ENCODE assay signal across 16 mouse cellular contexts in the genomic region with DNA sequence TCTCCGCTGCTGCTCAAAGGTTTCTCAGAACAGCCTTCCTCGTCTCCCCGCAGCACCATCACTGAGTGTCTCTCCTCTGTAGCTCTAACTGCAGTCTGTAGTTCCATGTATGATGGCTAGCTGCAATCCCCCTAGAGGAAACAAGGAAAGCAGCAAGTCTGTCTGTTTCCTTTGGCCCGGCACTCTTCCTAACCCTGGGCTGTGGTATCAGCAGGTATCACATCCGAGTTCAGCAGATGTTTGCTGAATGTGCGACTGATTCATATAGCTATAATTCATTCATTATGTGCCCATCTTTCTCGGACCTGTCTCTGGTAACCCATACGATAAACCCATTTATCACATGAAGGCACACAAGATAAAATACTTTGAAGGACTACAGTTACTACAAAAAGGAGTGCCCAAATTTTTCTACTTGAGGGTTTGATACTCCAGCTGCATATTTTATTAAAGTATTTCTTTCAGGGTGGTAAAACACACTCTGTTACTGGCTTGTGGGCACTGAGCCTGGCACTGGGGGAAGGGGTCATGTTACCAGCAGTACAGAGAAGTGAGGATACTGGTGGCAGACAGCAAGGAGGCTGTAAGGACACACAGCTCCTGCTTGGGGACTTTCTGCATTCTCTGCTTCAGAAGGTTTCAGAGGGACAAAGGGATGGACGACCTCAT. TPM values are rescaled to one million over a fixed set of nuclear protein-coding genes. Genes with fewer than 3 reads are reported as not detected.
A peak's percentile ranks its signal among the peaks of the same experiment; 100 is the strongest.
DNase-seq lines count a peak whose midpoint lies in the region; ATAC-seq and TF ChIP-seq lines count a peak whose summit lies in the region.
"Had no signal": no experiment of that assay in that cellular context is flagged by ENCODE, and none has a peak within 500 bp of the region (broad histone marks: within the 10 kb centered on the region; RNA-seq: fewer than 3 reads in every experiment).

No protein-coding gene starts in this region.

- no peak for TF ChIP-seq POLR2A in heart, adult 2 months (IDR thresholded peaks at IDR 0.05; ENCODE audit: insufficient read depth, low read depth, low read length)
- TF ChIP-seq POLR2A in cerebellum, adult 2 months (IDR thresholded peaks at IDR 0.05; ENCODE audit: borderline replicate concordance, insufficient read depth, low read length): no peak

- TF ChIP-seq CTCF in heart, adult 2 months (IDR thresholded peaks at IDR 0.05): peak; percentile 8; the same call in 1 of the 2 replicates
- peak; percentile 39 for TF ChIP-seq CTCF in lung, postnatal 0 days (IDR thresholded peaks at IDR 0.05)
- TF ChIP-seq CTCF in cerebellum, adult 2 months (IDR thresholded peaks at IDR 0.05; ENCODE audit: borderline replicate concordance, insufficient read depth, low read depth, low read length): no peak

- TF ChIP-seq EP300 in heart, adult 2 months (IDR thresholded peaks at IDR 0.05; ENCODE audit: insufficient read depth, low read depth, low read length): no peak
- no peak for TF ChIP-seq EP300 in lung, postnatal 0 days (IDR thresholded peaks at IDR 0.05)

- H3K27ac ChIP-seq in heart, adult 2 months: no peak overlapping the region
- no peak overlapping the region for H3K27ac ChIP-seq in lung, postnatal 0 days (ENCODE audit: low read length)
- no peak overlapping the region for H3K27ac ChIP-seq in cerebellum, adult 2 months (ENCODE audit: insufficient read depth, low read length)
- H3K27ac ChIP-seq: embryonic facial prominence, embryonic 10.5 days; hindbrain, embryonic 10.5 days; limb, embryonic 12.5 days had no signal

- no peak for DNase-seq in heart, adult 2 months
- no peak for DNase-seq in heart, postnatal 36 days
- no peak for DNase-seq in lung, postnatal 0 days (ENCODE audit: low spot score)
- no peak for DNase-seq in lung, adult 18-20 months
- DNase-seq in mesoderm, embryonic 11.5 days (ENCODE audit: low read depth, low spot score): peak; percentile 17
- no peak for DNase-seq in cerebellum, adult 2 months
- no peak for DNase-seq in cerebellum, adult 18-20 months
- DNase-seq: adrenal gland, postnatal 14 days; cerebellum, adult 11-12 months; gastrocnemius, postnatal 14 days; kidney, adult 2 months had no signal

- no peaks in the 10 kb centered on the region for H3K9me3 ChIP-seq in lung, postnatal 0 days (ENCODE audit: low read length)
- H3K9me3 ChIP-seq: embryonic facial prominence, embryonic 10.5 days; hindbrain, embryonic 10.5 days; limb, embryonic 12.5 days had no signal

- intact Hi-C loops in heart, adult 2 months (cut with DNase I): no loop called here
- intact Hi-C loops in heart, postnatal 36 days (cut with DNase I): no loop called here

- H3K4me1 ChIP-seq in heart, adult 2 months (ENCODE audit: control insufficient read depth, insufficient read depth, low read length): no peaks in the 10 kb centered on the region
- H3K4me1 ChIP-seq in lung, postnatal 0 days (ENCODE audit: insufficient read depth, low read depth, low read length): no peaks in the 10 kb centered on the region
- H3K4me1 ChIP-seq in cerebellum, adult 2 months (ENCODE audit: control insufficient read depth, insufficient read depth, low read length): no peaks in the 10 kb centered on the region
- H3K4me1 ChIP-seq: limb, embryonic 12.5 days had no signal

- H3K79me2 ChIP-seq in heart, adult 2 months (replicated peaks; ENCODE audit: control insufficient read depth, insufficient read depth, low read length): no peaks in the 10 kb centered on the region

- H3K4me2 ChIP-seq in lung, postnatal 0 days (replicated peaks; ENCODE audit: low read depth, low read length): no peak overlapping the region
- H3K4me2 ChIP-seq: limb, embryonic 12.5 days had no signal

- H3K27me3 ChIP-seq in heart, adult 2 months (ENCODE audit: control insufficient read depth, insufficient read depth, low read length): no peaks in the 10 kb centered on the region
- no peaks in the 10 kb centered on the region for H3K27me3 ChIP-seq in lung, postnatal 0 days (replicated peaks; ENCODE audit: insufficient read depth, low read length)
- H3K27me3 ChIP-seq in cerebellum, adult 2 months (ENCODE audit: control insufficient read depth, insufficient read depth, low read length): no peaks in the 10 kb centered on the region; the same call in 1 of the 2 replicates
- H3K27me3 ChIP-seq: limb, embryonic 12.5 days had no signal

- ATAC-seq in lung, postnatal 0 days: no peak
- ATAC-seq in erythroid progenitor cell, adult 5-6 weeks (replicated peaks; ENCODE audit: low FRiP score, poor library complexity, severe bottlenecking): peak; percentile 68

- no peaks in the 10 kb centered on the region for H3K36me3 ChIP-seq in heart, adult 2 months (ENCODE audit: control insufficient read depth, insufficient read depth, low read length)
- no peaks in the 10 kb centered on the region for H3K36me3 ChIP-seq in lung, postnatal 0 days (ENCODE audit: insufficient read depth, low read length)
- H3K36me3 ChIP-seq: embryonic facial prominence, embryonic 10.5 days; hindbrain, embryonic 10.5 days; limb, embryonic 12.5 days had no signal

- H3K9ac ChIP-seq in heart, adult 2 months (ENCODE audit: low read depth, low read length): no peak overlapping the region
- H3K9ac ChIP-seq in lung, postnatal 0 days (replicated peaks; ENCODE audit: low read depth): no peak overlapping the region
- H3K9ac ChIP-seq: limb, embryonic 12.5 days had no signal

- H3K4me3 ChIP-seq in heart, adult 2 months: no peak overlapping the region
- H3K4me3 ChIP-seq in lung, postnatal 0 days (ENCODE audit: low read depth, low read length): no peak overlapping the region
- no peak overlapping the region for H3K4me3 ChIP-seq in cerebellum, adult 2 months (replicated peaks; ENCODE audit: insufficient read depth, low read depth, low read length)
- H3K4me3 ChIP-seq: embryonic facial prominence, embryonic 10.5 days; hindbrain, embryonic 10.5 days; limb, embryonic 12.5 days; myocyte had no signal

- WGBS in heart, adult 2 months: 48% methylated on average over 9 of the region's 9 CpGs
- 44% methylated on average over 9 of the region's 9 CpGs for WGBS in lung, postnatal 0 days
- 67% methylated on average over 9 of the region's 9 CpGs for WGBS in cerebellum, adult 2 months

RNA-seq across cellular contexts. Expression of gene Chst14, which starts 36.8 kb away (rescaled TPM):
- total RNA-seq in heart, adult 2 months (2021): 1 to 10 TPM; 7.8 to 8.2 TPM
- 9.5 and 10.4 TPM in 2 replicates for polyA plus RNA-seq in heart, adult 2 months (2012; rRNA removed)
- total RNA-seq in heart, postnatal 36 days (2021): 1 to 10 TPM; 9.1 to 9.3 TPM
- polyA plus RNA-seq in lung, postnatal 0 days (2015; fragmentation: Nextera tagmentation; extraction: Ambion mirVana): 20.8 and 22.0 TPM in 2 replicates
- not detected in 2 replicates for total RNA-seq in erythroid progenitor cell, adult 5-6 weeks (2015; ENCODE audit: low replicate concordance)
- 0.77 TPM in 1 of 2 replicates, not detected in the other for total RNA-seq in erythroid progenitor cell, adult 5-6 weeks (2017; ENCODE audit: low replicate concordance)
- polyA plus RNA-seq in cerebellum, adult 2 months (2012; rRNA removed): 4.2 and 4.4 TPM in 2 replicates

Comparison
In these comparisons a context has a peak if more than half of its experiments do, and no peak if none do; other contexts are left out.
1. RNA of gene Chst14, which starts 36.8 kb away (total RNA-seq): 9.1 to 9.3 TPM in heart, postnatal 36 days and 7.8 to 8.2 TPM in heart, adult 2 months; 0.77 TPM in erythroid progenitor cell, adult 5-6 weeks; every median in the first group is over 4 times any median in the second.